ENCODE assay signal across 15 mouse cellular contexts in the genomic region with DNA sequence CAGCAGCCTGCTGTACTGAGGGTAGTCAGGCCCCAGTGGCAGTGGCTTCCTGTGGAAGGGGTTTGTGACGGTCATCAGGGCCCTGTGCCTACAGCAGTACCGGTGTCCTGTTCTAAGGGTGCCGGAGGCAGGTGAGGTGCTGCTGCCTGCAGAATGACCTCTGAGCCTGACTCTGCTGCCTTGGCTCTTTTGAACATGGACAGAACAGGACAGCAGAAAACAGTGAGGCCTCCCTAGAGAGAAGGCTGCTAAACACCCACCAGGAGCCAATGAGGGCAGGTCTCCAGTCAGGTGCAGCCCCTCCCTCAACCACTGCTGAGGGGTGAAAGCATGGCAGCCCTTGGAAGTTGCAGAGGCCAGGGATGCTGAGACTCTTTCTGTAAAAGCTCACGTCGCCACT. TPM values are rescaled to one million over a fixed set of nuclear protein-coding genes. Genes with fewer than 3 reads are reported as not detected.
DNase-seq lines count a peak whose midpoint lies in the region; ATAC-seq lines count a peak whose summit lies in the region.
"Had no signal": no experiment of that assay in that cellular context is flagged by ENCODE, and none has a peak within 500 bp of the region (broad histone marks: within the 10 kb centered on the region; RNA-seq: fewer than 3 reads in every experiment).

No protein-coding gene starts in this region.

- H3K4me1 ChIP-seq in kidney, embryonic 14.5 days (ENCODE audit: control insufficient read depth, insufficient read depth, low read length): peaks cover 26% of the 10 kb centered on the region
- H3K4me1 ChIP-seq in kidney, embryonic 16.5 days (ENCODE audit: insufficient read depth, low read length): peaks cover 40% of the 10 kb centered on the region
- H3K4me1 ChIP-seq: forebrain, embryonic 12.5 days; lung, embryonic 15.5 days had no signal

- intact Hi-C loops in heart, postnatal 36 days (cut with DNase I): no loop called here

- WGBS in kidney, embryonic 14.5 days: 85% methylated on average over 5 of the region's 5 CpGs
- 80% methylated on average over 5 of the region's 5 CpGs for WGBS in kidney, embryonic 16.5 days

- no peak overlapping the region for H3K4me2 ChIP-seq in kidney, embryonic 14.5 days (replicated peaks; ENCODE audit: low read depth, low read length)
- H3K4me2 ChIP-seq in kidney, embryonic 16.5 days (replicated peaks; ENCODE audit: low read depth, low read length): no peak overlapping the region
- H3K4me2 ChIP-seq: forebrain, embryonic 12.5 days; lung, embryonic 15.5 days; midbrain, embryonic 11.5 days had no signal

- ATAC-seq in kidney, embryonic 14.5 days (ENCODE audit: low FRiP score, low TSS enrichment): no peak
- ATAC-seq in kidney, embryonic 16.5 days (ENCODE audit: low FRiP score, low TSS enrichment): no peak
- ATAC-seq in megakaryocyte progenitor cell, adult 5-6 weeks (replicated peaks; ENCODE audit: poor library complexity): no peak
- ATAC-seq: Patski had no signal

- H3K27me3 ChIP-seq in kidney, embryonic 14.5 days (ENCODE audit: control insufficient read depth, insufficient read depth, low read length): no peaks in the 10 kb centered on the region
- no peaks in the 10 kb centered on the region for H3K27me3 ChIP-seq in kidney, embryonic 16.5 days (ENCODE audit: insufficient read depth, low read length)
- H3K27me3 ChIP-seq: forebrain, embryonic 12.5 days; lung, embryonic 15.5 days; Patski had no signal

- peak; percentile 91 for DNase-seq in heart, adult 11 months
- DNase-seq in heart, postnatal 36 days: no peak
- no peak for DNase-seq in kidney, postnatal 14 days
- DNase-seq in cerebellum, adult 8-10 months: peak; percentile 2
- DNase-seq in frontal cortex, postnatal 25 days (ENCODE audit: low spot score in 2 of 2): no peak
- DNase-seq: adrenal gland, adult 2 months; liver had no signal

- H3K9me3 ChIP-seq in kidney, embryonic 14.5 days (ENCODE audit: control insufficient read depth, low read length): no peaks in the 10 kb centered on the region
- no peaks in the 10 kb centered on the region for H3K9me3 ChIP-seq in kidney, embryonic 16.5 days (ENCODE audit: low read length)
- H3K9me3 ChIP-seq: forebrain, embryonic 12.5 days; lung, embryonic 15.5 days had no signal

- peaks cover 49% of the 10 kb centered on the region for H3K36me3 ChIP-seq in kidney, embryonic 14.5 days (ENCODE audit: control insufficient read depth, insufficient read depth, low read length)
- H3K36me3 ChIP-seq in kidney, embryonic 16.5 days (ENCODE audit: insufficient read depth, low read length): peaks cover 45% of the 10 kb centered on the region

- no peak overlapping the region for H3K4me3 ChIP-seq in kidney, embryonic 14.5 days (ENCODE audit: low read length)
- no peak overlapping the region for H3K4me3 ChIP-seq in kidney, embryonic 16.5 days (ENCODE audit: low read length)
- H3K4me3 ChIP-seq: forebrain, embryonic 12.5 days; heart, adult 2 months; lung, embryonic 15.5 days had no signal

- peak overlapping the region; percentile 2; the same call in 1 of the 2 replicates for H3K27ac ChIP-seq in kidney, embryonic 14.5 days (ENCODE audit: low read depth, low read length)
- H3K27ac ChIP-seq in kidney, embryonic 16.5 days (ENCODE audit: low read length): peak overlapping the region; percentile 14; the same call in 1 of the 2 replicates
- H3K27ac ChIP-seq: forebrain, embryonic 12.5 days; heart, adult 2 months; lung, embryonic 15.5 days had no signal

- H3K9ac ChIP-seq in kidney, embryonic 14.5 days (ENCODE audit: low read depth, low read length): no peak overlapping the region
- H3K9ac ChIP-seq in kidney, embryonic 16.5 days (replicated peaks; ENCODE audit: low read length): no peak overlapping the region
- H3K9ac ChIP-seq: forebrain, embryonic 12.5 days; lung, embryonic 15.5 days had no signal

RNA-seq across cellular contexts. Expression of a gene that starts 4.6 kb away (rescaled TPM):
- total RNA-seq in heart, postnatal 36 days (2021): 10 to 100 TPM; 26.2 to 48.2 TPM
- 11.8 and 13.0 TPM in 2 replicates for polyA plus RNA-seq in kidney, embryonic 14.5 days (2014; fragmentation: Nextera tagmentation; extraction: Ambion mirVana)
- 14.9 and 18.1 TPM in 2 replicates for polyA plus RNA-seq in kidney, embryonic 16.5 days (2015; fragmentation: Nextera tagmentation; extraction: Ambion mirVana)
- 92.3 and 118 TPM in 2 replicates for total RNA-seq in megakaryocyte progenitor cell, adult 5-6 weeks (2015)
- total RNA-seq in megakaryocyte progenitor cell, adult 5-6 weeks (2017): 51.7 and 56.3 TPM in 2 replicates

RNA-seq across cellular contexts. Expression of a gene that starts 12.4 kb away (rescaled TPM):
- total RNA-seq in heart, postnatal 36 days (2021): 10 to 100 TPM; 16.4 to 18.3 TPM
- 19.0 and 24.1 TPM in 2 replicates for polyA plus RNA-seq in kidney, embryonic 14.5 days (2014; fragmentation: Nextera tagmentation; extraction: Ambion mirVana)
- polyA plus RNA-seq in kidney, embryonic 16.5 days (2015; fragmentation: Nextera tagmentation; extraction: Ambion mirVana): 30.6 and 30.9 TPM in 2 replicates
- 17.6 and 19.2 TPM in 2 replicates for total RNA-seq in megakaryocyte progenitor cell, adult 5-6 weeks (2015)
- 18.7 and 20.0 TPM in 2 replicates for total RNA-seq in megakaryocyte progenitor cell, adult 5-6 weeks (2017)

RNA-seq across cellular contexts. Expression of a gene that starts 21.5 kb away (rescaled TPM):
- 10 to 100 TPM; 19.8 to 24.5 TPM for total RNA-seq in heart, postnatal 36 days (2021)
- polyA plus RNA-seq in kidney, embryonic 14.5 days (2014; fragmentation: Nextera tagmentation; extraction: Ambion mirVana): 2.8 and 4.0 TPM in 2 replicates
- 8.2 and 8.3 TPM in 2 replicates for polyA plus RNA-seq in kidney, embryonic 16.5 days (2015; fragmentation: Nextera tagmentation; extraction: Ambion mirVana)
- not detected in 2 replicates for total RNA-seq in megakaryocyte progenitor cell, adult 5-6 weeks (2015)
- total RNA-seq in megakaryocyte progenitor cell, adult 5-6 weeks (2017): not detected in 2 replicates

RNA-seq across cellular contexts. Expression of a gene that starts 51.0 kb away (rescaled TPM):
- total RNA-seq in heart, postnatal 36 days (2021): 100 to 1,000 TPM; 118 to 123 TPM
- polyA plus RNA-seq in kidney, embryonic 14.5 days (2014; fragmentation: Nextera tagmentation; extraction: Ambion mirVana): 58.7 and 102 TPM in 2 replicates
- polyA plus RNA-seq in kidney, embryonic 16.5 days (2015; fragmentation: Nextera tagmentation; extraction: Ambion mirVana): 84.6 TPM in 2 replicates
- total RNA-seq in megakaryocyte progenitor cell, adult 5-6 weeks (2015): 7.4 and 9.5 TPM in 2 replicates
- 9.7 and 10.1 TPM in 2 replicates for total RNA-seq in megakaryocyte progenitor cell, adult 5-6 weeks (2017)

Comparison
In these comparisons a context has a peak if more than half of its experiments do, and no peak if none do; other contexts are left out.
1. DNase-seq: peak in heart, adult 11 months (single experiment) and cerebellum, adult 8-10 months (single experiment); none in heart, postnatal 36 days (0 of 2), kidney, postnatal 14 days (single experiment) and frontal cortex, postnatal 25 days (0 of 2).
2. RNA of a gene that starts 21.5 kb away (total RNA-seq): 19.8 to 24.5 TPM in heart, postnatal 36 days; not detected in megakaryocyte progenitor cell, adult 5-6 weeks; every median in the first group is over 10 times any median in the second.